Mouse (Mus musculus) G1E (cell line): ENCODE results near the gene Spen.

Experiments used
- CTCF ChIP-seq: IDR thresholded peaks from 2 replicates; pipeline ENCODE4 v1.5.1; 2012; ENCODE audit warnings: low read depth, low read length, inconsistent platforms, mixed read lengths
- GATA1 ChIP-seq: IDR thresholded peaks from 2 replicates; pipeline ENCODE4 v1.6.1; 2012; ENCODE audit warnings: borderline replicate concordance, low read length, inconsistent platforms, mixed read lengths
- GATA2 ChIP-seq: IDR thresholded peaks from 2 replicates; pipeline ENCODE4 v1.6.1; 2012; ENCODE audit warnings: low read depth, low read length, inconsistent platforms, borderline replicate concordance
- POLR2AphosphoS5 ChIP-seq: IDR thresholded peaks from 2 replicates; pipeline ENCODE4 v1.6.1; 2012; ENCODE audit warnings: low read depth, low read length, inconsistent platforms; ENCODE audit not compliant: insufficient replicate concordance

DNA sequence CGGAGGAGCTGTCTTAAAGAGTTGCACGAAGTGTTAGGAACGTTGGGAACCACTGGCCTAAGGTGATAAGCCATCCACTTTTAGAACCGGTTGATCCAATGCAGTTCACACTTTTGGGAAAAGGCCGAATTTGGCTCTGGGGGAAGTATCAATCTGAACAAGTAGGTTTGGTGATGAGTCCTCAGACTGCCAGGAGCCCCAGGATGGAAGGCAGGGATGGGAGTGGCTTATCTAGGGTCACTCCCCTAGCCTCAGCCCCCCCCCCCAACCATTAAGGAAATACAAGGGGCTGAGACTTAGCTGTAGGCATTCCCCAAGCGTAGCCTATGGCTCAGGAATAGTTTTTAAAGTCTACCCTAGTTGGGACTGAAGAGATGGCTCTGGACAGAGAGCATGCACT is 27.8 kb upstream of the Spen start:
- TF ChIP-seq CTCF (no peak), POLR2AphosphoS5 (no peak), GATA1 (no peak), GATA2 (no peak)
